Mouse (Mus musculus) frontal cortex, postnatal 25 days (tissue): ENCODE results near the gene Ints3.
A peak's percentile ranks its signal among the peaks of the same experiment; 100 is the strongest.

Experiments used
- DNase-seq, 2 experiments: peaks; one replicate each; pipeline ENCODE4 v3.0.0; 2022; ENCODE audit warnings: low spot score in 2 of 2

The Ints3 gene

GRCm38 (mm10) chr3:90391004-90391403 lies 42.4 kb downstream of the Ints3 start:
- DNase-seq, result no peak

DNA sequence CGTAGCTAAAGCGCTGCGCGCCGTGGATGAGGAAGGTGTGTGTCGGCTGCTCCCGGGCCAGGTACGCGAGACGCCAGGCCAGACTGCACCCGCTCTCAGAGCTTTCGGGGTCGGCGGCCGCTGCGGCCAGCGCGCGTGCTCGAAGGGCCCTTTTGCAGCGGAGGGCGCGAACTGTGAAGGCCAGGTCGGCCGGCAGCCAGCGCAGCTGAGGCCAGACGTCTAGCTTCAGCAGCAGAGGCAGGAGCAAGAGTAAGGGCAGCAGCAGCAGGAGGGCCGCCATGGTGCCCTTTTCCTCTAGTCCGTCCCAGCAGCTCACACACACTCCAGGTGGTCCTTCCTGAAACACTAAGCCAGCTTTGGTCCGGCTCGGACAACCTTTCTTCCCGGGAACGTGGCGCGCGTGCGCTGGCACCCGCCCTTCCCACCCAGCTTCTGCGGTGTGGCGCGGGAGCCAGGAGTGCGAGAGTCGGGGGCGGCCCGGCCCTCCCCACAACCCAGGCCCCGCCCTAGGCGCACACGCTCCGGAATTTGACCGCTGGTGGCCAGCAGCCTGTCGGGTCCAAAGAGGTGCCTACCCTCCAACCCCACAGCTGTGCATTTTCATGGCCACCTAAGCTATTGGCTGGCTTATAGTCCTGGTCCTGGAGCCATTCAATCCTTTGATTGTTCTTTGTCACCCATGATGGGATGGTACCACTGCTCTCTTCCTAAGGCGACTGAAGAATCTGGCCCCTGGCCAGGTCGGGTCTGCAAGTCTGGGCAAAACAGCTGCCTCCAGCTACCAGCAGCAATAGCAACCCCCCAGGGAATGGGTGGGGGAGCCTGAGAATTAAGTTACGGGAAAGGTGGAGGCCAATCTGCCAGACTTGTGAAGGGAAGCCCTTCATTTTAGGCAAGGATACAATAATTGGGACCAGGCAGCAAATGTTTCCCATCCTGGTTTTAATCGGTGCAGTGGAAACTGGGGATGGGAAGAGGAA lies 43.6 kb downstream of the Ints3 start, which contains the start of gene Slc27a3:
TSS of gene Slc27a3 (minus strand) at position 428 of the 980 bp plus-strand sequence.
- no peak for DNase-seq

DNA sequence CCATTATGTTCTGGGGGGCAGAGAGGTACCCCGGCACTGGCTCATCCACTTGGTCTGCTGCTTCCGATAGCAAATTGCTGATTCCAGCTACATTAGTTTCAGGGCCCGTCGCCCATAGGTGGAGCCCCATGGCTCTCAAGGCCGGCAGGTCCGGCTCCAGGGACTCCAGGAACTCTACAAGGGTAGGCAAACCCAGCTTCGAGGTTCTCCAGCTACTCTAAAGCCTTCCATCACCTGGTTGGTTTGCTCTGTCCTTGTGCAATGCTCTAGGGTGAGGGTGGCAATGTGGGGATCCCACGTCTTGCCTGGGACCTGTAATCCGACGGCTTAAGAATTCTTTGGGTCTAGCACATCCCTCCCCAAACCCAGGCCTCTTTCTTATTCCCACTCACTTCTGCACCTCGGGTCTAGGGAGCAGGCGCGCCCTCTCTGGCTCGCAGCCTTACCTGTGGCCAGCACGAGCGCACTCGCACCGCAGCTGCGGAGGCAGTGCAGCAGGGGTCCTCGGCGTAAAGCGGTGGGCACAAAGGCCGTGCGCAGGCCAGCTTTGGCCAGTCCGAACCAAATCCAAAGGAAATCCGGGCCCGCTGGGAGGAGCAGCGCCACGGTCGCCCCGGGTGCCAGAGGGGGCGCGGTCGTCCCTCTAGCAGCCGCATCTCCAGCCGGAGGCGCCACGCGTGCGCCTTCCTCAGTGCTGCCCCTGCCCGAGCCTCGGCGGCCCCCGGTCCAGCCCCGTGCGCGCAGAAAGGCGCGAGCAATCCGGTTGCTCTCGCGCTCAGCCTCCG lies 44.5 kb downstream of the Ints3 start:
- no peak for DNase-seq

- no peak for DNase-seq
These were observed 45.2 kb downstream of the Ints3 start for GRCm38 (mm10) chr3:90388192-90388591.

DNA sequence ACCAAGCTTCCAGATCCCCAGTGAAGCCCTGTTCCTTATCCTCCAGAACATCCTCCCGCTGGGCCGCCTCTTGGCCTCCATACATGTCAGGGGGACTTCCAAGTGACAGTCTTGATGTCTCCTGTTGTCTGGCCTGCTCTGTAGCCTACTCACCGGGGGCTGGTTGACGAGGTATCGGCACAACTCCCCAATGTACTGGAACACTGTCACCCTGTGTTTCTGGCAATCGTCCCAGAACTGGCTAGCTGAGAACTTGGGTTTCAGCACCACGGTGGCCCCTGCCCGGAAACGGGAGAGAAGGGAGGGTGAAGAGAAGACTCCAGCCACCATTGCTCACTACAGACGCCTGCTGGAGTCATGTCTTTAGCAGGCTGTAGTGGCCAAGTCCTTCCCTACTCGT lies 45.9 kb downstream of the Ints3 start:
- DNase-seq, result no peak

DNA sequence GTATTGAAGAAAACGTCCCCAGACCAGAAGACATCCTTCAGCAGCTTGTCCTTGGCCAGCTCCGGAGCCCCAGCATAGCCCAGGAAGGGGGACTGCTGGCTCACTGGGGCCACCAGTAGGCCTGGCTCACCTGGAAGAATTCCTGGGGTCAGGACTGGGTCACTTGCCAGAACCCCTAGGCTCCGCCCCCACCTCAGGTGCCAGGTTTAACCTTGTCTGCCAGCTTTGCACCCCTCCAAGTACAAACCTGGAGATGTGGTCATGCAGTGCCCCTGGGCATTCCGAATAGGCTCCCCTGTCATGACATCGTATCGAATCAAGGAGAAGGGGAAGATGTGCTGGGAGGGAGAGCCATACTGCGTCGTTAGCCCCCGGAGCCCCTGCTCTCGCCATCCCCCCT lies 46.6 kb downstream of the Ints3 start:
- no peak for DNase-seq

GRCm38 (mm10) chr3:90384851-90385375 lies 48.5 kb downstream of the Ints3 start:
- DNase-seq, result no peak

- DNase-seq, result no peak
These were observed 49.7 kb downstream of the Ints3 start for GRCm38 (mm10) chr3:90383690-90384089.

DNA sequence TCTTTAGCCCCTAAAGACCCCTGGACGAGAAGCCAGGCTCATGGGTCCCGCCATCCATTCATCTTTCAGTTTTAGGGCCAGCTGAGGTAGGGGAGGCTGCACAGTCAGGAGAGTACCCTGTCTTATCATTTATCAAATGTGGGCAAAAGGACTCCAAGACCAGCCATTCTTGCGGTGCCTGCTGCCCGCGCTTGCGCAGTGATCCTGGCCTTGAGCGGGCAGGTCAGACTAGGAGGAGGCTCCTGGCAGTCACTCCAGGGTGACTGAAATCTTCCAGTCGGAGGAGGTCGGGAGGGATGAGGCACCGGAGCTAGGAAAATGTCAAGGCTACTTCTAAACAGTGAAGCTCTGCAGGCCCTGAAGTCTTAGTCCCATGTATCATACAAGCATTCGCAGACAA lies 51.7 kb downstream of the Ints3 start:
- DNase-seq, result no peak

DNA sequence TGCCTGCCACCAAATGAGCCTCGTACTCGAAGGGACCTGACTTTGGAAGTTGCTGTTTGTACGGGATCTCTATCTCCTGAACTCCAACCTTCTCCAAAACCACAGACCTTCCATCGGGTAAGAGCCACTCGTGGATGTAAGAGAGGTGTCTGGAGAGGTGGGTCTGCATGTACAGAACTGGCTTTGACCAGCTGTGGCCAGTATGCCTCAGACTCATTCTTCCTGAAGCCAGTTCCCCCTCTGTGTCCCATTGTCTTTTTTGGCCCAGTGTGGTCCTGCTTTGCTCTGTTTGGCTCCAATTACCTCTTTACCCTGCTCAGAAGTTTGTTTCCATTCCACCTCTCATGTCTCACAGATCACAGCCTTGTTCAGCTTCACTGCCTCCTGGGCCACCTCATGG lies 54.9 kb downstream of the Ints3 start:
- no peak for DNase-seq

- no peak for DNase-seq
These were observed 57.2 kb downstream of the Ints3 start for GRCm38 (mm10) chr3:90376247-90376585.

GRCm38 (mm10) chr3:90375562-90376246 lies 57.7 kb downstream of the Ints3 start:
- DNase-seq, result no peak

DNA sequence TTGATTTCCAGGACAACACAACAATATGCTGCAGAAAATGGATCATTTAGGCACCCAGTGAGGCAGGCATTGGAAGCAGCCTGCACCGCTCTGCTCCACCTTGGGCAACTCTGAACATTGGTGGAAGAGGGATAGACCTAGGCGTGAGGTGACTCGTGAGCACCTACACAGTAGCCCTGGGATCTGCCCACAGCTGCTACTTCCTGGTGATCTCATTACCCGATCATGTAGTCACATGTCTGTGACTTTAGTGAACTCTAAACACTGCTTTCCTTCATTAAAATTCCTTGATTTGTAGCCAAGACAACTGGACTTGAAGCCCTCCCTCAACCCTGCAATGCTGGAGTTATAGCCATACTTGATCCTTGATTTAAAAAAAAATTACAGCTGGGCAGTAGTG lies 59.1 kb downstream of the Ints3 start:
- no peak for DNase-seq

DNA sequence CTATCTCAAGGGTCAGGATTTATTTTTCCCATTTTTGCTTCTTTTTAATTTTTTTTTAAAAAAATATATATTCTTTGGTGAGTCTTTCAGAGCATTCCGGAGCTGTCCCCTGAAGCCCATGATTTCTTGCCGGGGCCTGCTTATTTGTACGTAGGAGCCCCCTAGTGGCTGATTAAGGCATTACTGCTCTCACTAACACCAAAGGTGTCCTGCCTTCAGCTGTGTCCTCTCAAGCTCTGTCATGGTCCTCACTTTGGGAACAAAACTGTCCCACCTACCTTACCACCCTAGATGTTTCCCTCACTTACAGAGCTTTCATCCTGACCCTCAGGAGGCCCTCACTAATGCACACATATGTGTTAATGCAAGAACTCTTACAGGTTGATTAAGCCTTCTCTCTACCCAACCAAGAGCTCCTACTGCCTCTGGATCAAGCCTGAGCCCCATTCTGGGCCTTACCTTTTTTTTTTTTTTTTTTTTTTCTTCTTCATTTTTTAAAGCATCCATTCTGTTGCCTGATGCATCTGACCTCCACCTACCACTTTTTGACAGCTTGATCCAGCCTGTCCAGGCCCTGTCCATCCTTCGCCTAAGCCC lies 59.9 kb downstream of the Ints3 start:
- DNase-seq, result peak; percentile 68 to 72

- DNase-seq, result no peak
These were observed 60.6 kb downstream of the Ints3 start for GRCm38 (mm10) chr3:90372817-90373216.

GRCm38 (mm10) chr3:90371857-90372256 lies 61.6 kb downstream of the Ints3 start:
- no peak for DNase-seq

- no peak for DNase-seq
These were observed 64.4 kb downstream of the Ints3 start for GRCm38 (mm10) chr3:90369041-90369440.

GRCm38 (mm10) chr3:90367001-90367632 lies 66.3 kb downstream of the Ints3 start:
- no peak for DNase-seq

GRCm38 (mm10) chr3:90362346-90362745 lies 71.1 kb downstream of the Ints3 start:
- DNase-seq, result no peak

GRCm38 (mm10) chr3:90361476-90361875 lies 71.9 kb downstream of the Ints3 start:
- DNase-seq, result no peak

DNA sequence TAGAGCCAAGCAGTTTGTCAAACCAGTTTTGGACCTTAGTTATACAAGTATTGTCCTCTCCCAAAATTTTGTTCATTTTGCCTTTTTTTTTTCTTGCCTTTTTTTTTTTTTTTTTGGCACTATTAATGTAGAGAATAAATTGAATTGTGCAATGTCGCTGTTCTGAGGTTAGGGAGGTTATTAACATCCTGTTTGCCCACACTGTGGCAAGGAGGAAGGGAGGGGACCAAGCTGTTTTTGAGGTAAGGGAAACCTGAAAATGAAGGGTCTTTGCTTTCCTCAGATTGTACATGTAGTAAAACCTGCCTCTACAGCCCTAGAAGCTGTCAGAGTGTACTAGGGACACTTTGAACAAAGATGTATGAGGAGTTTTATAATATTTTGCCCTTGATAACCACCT lies 74.2 kb downstream of the Ints3 start:
- DNase-seq, result no peak
